Mouse (Mus musculus) small intestine, adult 2 months (tissue): ENCODE results near the gene Pigb.

Source experiments
- CTCF ChIP-seq: fragments of 200-500 bp; IDR thresholded peaks from 2 replicates; pipeline ENCODE4 v1.5.1; 2012; ENCODE audit warnings: low read depth, mild to moderate bottlenecking, control low read depth, inconsistent platforms, low read length, moderate library complexity, mixed read lengths; ENCODE audit not compliant: insufficient replicate concordance, insufficient read length; ENCODE audit errors: extremely low read depth
- POLR2A ChIP-seq: fragments of 200-500 bp; IDR thresholded peaks from 2 replicates; pipeline ENCODE4 v1.6.1; 2012; ENCODE audit warnings: low read depth, mild to moderate bottlenecking, control low read depth, inconsistent platforms, low read length, moderate library complexity

DNA sequence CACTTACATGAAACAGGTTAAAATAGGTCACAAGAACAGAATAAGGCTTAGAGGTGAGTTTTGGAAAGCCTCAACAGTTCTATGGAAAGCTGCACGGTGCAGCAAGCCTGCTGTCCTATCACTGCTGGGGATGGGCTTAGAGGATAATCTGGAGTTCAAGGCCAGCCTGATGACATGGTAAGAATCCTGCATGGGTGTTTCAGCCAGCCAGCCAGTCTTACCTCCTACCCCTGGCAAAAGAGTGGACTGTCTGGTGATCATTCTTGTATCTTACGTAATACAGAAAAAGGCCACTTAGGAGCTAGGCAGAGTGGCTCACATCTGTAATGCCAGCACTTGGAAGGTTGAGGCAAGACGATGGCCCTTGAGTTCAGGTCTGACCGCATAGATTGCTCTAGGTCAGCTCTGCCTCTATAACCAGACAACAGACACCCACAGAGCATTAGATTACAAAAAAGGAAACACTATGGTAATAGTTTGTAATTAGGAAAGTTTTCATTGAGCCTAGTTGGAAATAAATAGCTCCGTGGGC, 19.5 kb downstream of the Pigb start:
- TF ChIP-seq POLR2A: no peak
- no peak for TF ChIP-seq CTCF
